Mouse (Mus musculus) C2C12 (cell line): Measurements from ENCODE around the gene Tm7sf2.

Experiments
- CEBPB ChIP-seq: IDR thresholded peaks from one replicate; pipeline ENCODE4 v1.6.1; 2011; ENCODE audit warnings: low read depth, mild to moderate bottlenecking, control low read depth, moderate library complexity
- CTCF ChIP-seq: IDR thresholded peaks from one replicate; pipeline ENCODE4 v1.5.1; 2011; ENCODE audit not compliant: control insufficient read depth, insufficient read depth, insufficient read length
- FOSL1 ChIP-seq: IDR thresholded peaks from one replicate; pipeline ENCODE4 v1.8.0; 2011; ENCODE audit warnings: mild to moderate bottlenecking, low read length; ENCODE audit not compliant: poor library complexity, insufficient read depth, severe bottlenecking
- MAX ChIP-seq: IDR thresholded peaks from one replicate; pipeline ENCODE4 v1.6.1; 2011; ENCODE audit warnings: mild to moderate bottlenecking, control low read depth
- MYOG ChIP-seq: IDR thresholded peaks from one replicate; pipeline ENCODE4 v1.6.1; 2011; ENCODE audit not compliant: control insufficient read depth, insufficient read length; ENCODE audit errors: extremely low read depth
- USF1 ChIP-seq: IDR thresholded peaks from one replicate; pipeline ENCODE4 v1.6.1; 2011; ENCODE audit warnings: low read depth, mild to moderate bottlenecking, control low read depth, moderate library complexity

DNA sequence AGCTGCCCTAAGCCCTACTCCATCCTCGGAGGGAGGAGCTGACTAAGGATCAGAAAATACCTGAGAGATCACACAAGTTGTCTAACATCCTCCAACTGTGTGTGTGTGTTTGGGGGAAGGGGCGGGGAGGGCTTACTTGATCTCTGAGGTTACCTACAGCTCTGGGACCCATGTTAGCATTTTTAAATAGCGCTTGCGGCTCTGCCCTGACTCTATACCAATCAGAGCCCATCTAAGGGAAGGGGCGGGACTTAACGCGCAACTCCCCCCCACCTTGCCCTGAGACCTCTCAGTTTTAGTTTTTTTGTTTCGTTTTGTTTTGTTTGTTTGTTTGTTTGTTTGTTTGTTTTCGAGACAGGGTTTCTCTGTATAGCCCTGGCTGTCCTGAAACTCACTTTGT is 38.7 kb downstream of the Tm7sf2 start:
- TF ChIP-seq CTCF (no peak), USF1 (no peak), CEBPB (no peak), MYOG (no peak), FOSL1 (no peak), MAX (no peak)
